Mouse (Mus musculus) intestine, postnatal 0 days (tissue): ENCODE data around the gene Litaf. TPM values are rescaled to one million over a fixed set of nuclear protein-coding genes. Genes with fewer than 3 reads are reported as not detected.

Source experiments
- ATAC-seq: fragments of 200-750 bp; cut with Nextera tagmentation; 2 replicates; pipeline ENCODE4 v1.8.0; 2017; ENCODE audit warnings: mild to moderate bottlenecking, moderate TSS enrichment, moderate library complexity
- H3K27ac ChIP-seq: fragments of 300-500 bp; sonication (generic); 2 replicates; pipeline ENCODE4 v1.5.1; 2014; ENCODE audit warnings: mild to moderate bottlenecking, low read depth, low read length, moderate library complexity
- H3K27me3 ChIP-seq: fragments of 300-500 bp; sonication (generic); replicated peaks from 2 replicates; pipeline ENCODE4 v1.6.1; 2014; ENCODE audit warnings: low read length, mixed read lengths; ENCODE audit not compliant: control insufficient read depth, insufficient read depth
- H3K36me3 ChIP-seq: fragments of 300-500 bp; sonication (generic); 2 replicates; pipeline ENCODE4 v1.6.1; 2014; ENCODE audit warnings: mild to moderate bottlenecking, moderate library complexity; ENCODE audit not compliant: control insufficient read depth, insufficient read depth
- H3K4me1 ChIP-seq: fragments of 300-500 bp; sonication (generic); replicated peaks from 2 replicates; pipeline ENCODE4 v1.6.1; 2014; ENCODE audit warnings: antibody characterized with exemption, low read length, mixed read lengths; ENCODE audit not compliant: control insufficient read depth, insufficient read depth
- H3K4me2 ChIP-seq: fragments of 300-500 bp; sonication (generic); replicated peaks from 2 replicates; pipeline ENCODE4 v1.6.1; 2014; ENCODE audit warnings: low read depth, mild to moderate bottlenecking, moderate library complexity
- H3K4me3 ChIP-seq: fragments of 300-500 bp; sonication (generic); 2 replicates; pipeline ENCODE4 v1.5.1; 2014; ENCODE audit warnings: low read depth, low read length
- H3K9ac ChIP-seq: fragments of 300-500 bp; sonication (generic); 2 replicates; pipeline ENCODE4 v1.6.1; 2014; ENCODE audit warnings: mild to moderate bottlenecking, low read depth, low read length
- H3K9me3 ChIP-seq: fragments of 300-500 bp; sonication (generic); 2 replicates; pipeline ENCODE4 v1.6.1; 2016; ENCODE audit warnings: mixed run types; ENCODE audit not compliant: control insufficient read depth
- CTCF ChIP-seq: sonication (generic); IDR thresholded peaks from 2 replicates; pipeline ENCODE4 v1.5.1; 2016; ENCODE audit warnings: low read depth, mild to moderate bottlenecking, control low read depth, antibody characterized with exemption, moderate library complexity
- WGBS: fragments of 180-500 bp; shearing (Covaris S2); extraction: QIAGEN DNeasy Blood & Tissue Kit; methylation state at CpG from one replicate; pipeline ENCODE4 v1.1.7; 2014; 5-methylcytosine and 5-hydroxymethylcytosine counted together
- polyA plus RNA-seq: library from polyadenylated mRNA; unstranded; fragments of >200 nt; fragmentation: Nextera tagmentation; extraction: Ambion mirVana; gene quantifications from 2 replicates; pipeline ENCODE4 v1.2.1, GENCODE M21; 2015

The Litaf gene
- polyA plus RNA-seq, 1 experiment from 2014 or later: 168 TPM

DNA sequence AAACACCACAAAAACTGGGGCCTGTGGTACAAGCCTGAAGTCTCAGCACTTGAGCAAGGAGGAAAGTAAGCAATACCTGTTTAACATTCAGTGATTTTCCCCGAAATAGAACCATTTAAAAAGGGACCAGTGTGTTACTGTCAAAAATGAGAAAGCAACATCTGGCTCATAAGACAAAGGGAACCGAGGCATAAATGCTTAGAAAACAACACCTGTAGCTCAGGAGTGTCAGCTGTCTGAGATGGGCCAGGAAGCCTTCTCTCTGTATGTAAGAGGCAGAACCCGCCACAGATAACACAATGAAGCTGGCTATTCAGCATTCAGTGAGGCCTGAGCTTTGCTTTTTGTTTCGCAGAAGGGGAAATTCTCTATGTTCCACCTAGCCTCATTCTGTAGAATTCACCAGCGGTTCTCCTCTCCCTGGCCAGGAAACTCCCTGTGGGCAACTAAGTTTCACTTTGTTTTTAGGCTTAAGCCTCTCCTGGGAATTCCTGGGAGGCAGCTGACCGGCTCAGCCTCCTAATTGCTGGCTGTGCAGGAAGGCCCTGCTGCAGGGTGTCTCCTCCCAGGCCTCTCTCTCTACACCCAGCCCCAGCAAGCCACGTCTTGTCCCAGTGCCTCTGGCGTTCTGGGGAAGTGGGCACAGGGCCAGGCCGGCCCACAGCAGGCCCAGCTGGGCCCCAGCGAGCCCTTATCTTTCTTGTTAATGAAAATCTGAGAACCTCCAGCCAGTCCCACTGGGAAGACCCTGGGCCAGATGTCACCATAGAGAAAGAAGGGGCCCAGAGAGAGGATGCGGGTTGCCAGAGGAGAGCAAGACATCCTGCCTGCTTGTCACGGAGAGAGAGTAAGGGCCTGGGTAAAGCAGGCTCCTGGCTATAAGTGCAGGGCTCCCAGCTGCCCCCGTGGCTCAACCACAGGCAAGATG, 2.9 kb downstream of the Litaf start:
- no peak for ATAC-seq
- peak overlapping the region; percentile 68 for H3K27ac ChIP-seq
- peaks cover 3% of the 10 kb centered on the region for H3K4me1 ChIP-seq
- H3K36me3 ChIP-seq: no peaks in the 10 kb centered on the region
- 0 out of 2 replicates have a peak overlapping the region, but pooled peaks have one; percentile 17 for H3K4me2 ChIP-seq
- no peaks in the 10 kb centered on the region for H3K9me3 ChIP-seq
- 36% methylated on average over 13 of the region's 13 CpGs for WGBS
- no peaks in the 10 kb centered on the region for H3K27me3 ChIP-seq
- H3K9ac ChIP-seq: peak overlapping the region; percentile 26; the same call in 1 of the 2 replicates
- no peak overlapping the region for H3K4me3 ChIP-seq
- TF ChIP-seq CTCF: no peak

DNA sequence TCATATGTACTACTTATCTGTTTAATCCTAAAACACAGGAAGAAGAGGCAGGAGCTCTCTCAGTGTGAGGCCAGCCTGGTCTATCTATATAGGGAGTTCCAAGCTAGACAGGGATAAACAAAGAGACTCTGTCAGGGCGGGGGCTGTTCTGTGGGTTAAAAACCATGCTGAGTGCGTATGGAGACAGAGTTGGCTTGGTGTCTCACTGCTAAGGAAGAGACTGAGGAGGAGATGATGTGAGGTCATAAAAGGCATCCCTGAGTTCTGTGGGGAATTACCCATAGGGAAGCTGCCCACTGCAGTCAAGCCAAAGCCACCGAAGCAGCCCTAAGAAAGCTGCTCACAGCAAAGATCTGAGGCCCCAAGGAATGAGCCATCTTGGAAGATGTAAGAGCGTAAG, 5.3 kb downstream of the Litaf start, which contains the start of gene Snn:
Snn (plus strand) TSS at position 301 of the 400 bp plus-strand sequence.
- Histone ChIP-seq H3K4me2 (no peak within 1 kb of the TSS), H3K27ac (no peak within 1 kb of the TSS), H3K36me3 (no peaks in the 10 kb centered on the region), H3K4me3 (no peak within 1 kb of the TSS), H3K9me3 (no peaks in the 10 kb centered on the region), H3K27me3 (no peaks in the 10 kb centered on the region), H3K4me1 (peaks cover 1% of the 10 kb centered on the region), H3K9ac (no peak within 1 kb of the TSS)
- ATAC-seq: no peak
- no peak for TF ChIP-seq CTCF
- 87% methylated on average over 4 of the region's 4 CpGs for WGBS

DNA sequence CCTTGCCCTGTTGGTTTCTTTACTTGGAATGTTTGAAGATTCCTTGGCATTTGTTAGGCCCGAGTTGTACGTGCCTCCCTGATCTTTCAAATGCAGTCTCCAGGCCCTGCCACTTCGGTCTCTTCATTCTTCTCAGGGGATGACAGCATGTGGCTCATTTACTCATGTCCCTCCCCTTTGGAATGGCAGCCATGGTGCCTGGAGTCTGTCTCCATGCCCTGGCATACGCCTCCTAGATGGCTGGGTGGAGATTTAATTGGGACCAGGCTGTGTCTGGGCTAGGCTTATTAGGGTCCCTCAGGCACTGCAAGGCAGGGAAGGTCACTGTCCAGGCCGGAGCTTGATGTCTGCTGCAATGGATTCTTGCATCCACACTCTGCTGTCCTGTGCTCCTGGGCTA, 10.0 kb downstream of the Litaf start:
- Histone ChIP-seq H3K9me3 (no peaks in the 10 kb centered on the region), H3K27ac (no peak overlapping the region), H3K4me2 (no peak overlapping the region), H3K4me3 (no peak overlapping the region), H3K27me3 (no peaks in the 10 kb centered on the region), H3K9ac (no peak overlapping the region), H3K4me1 (no peaks in the 10 kb centered on the region), H3K36me3 (no peaks in the 10 kb centered on the region)
- WGBS: 86% methylated on average over 5 of the region's 5 CpGs
- no peak for TF ChIP-seq CTCF
- ATAC-seq: no peak

DNA sequence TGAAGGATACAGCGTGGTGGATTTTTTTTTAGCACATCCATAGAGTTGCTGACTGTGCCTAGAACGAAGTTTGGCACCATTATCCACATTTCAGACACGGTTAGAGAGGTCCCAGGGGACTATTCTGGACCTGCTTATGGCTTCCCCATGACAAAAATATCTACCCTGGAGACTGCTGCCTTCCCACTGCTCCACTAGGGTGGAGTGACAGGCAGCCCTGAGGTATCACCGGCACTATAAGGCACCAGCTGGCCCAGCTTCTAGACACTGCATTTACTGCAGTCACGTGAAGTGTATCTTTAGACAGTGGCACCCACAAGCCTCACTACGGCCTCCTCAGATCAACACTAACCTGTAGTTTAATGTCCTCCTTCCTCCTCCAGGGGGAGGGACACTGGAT, 11.1 kb downstream of the Litaf start:
- H3K4me2 ChIP-seq: no peak overlapping the region
- H3K27me3 ChIP-seq: no peaks in the 10 kb centered on the region
- TF ChIP-seq CTCF: no peak
- H3K9ac ChIP-seq: no peak overlapping the region
- WGBS: 81% methylated on average over 6 of the region's 6 CpGs
- H3K27ac ChIP-seq: no peak overlapping the region
- ATAC-seq: no peak
- H3K9me3 ChIP-seq: no peaks in the 10 kb centered on the region
- no peaks in the 10 kb centered on the region for H3K4me1 ChIP-seq
- no peaks in the 10 kb centered on the region for H3K36me3 ChIP-seq
- no peak overlapping the region for H3K4me3 ChIP-seq

DNA sequence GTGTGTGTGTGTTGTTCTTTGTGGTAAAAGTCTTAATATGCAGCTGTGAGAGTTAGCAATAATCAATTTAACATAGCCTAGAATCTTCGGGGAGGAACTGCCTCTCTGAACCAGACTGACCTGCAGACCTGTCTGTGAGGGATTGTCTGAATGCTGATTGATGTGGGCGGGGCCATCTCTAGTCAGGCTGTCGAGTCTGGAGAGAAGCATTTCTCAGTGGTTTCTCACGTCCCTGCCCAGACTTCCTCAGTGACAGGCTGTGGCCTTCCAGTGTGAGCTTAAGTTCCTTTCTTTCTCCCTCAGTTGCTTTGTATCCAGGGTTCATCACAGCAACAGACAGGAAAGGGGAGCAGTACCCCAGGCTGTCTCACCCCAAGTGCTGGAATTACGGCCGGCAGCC, 11.5 kb downstream of the Litaf start:
- no peak overlapping the region for H3K4me2 ChIP-seq
- no peak overlapping the region for H3K4me3 ChIP-seq
- H3K9me3 ChIP-seq: no peaks in the 10 kb centered on the region
- ATAC-seq: no peak
- H3K27ac ChIP-seq: no peak overlapping the region
- H3K9ac ChIP-seq: no peak overlapping the region
- no peaks in the 10 kb centered on the region for H3K36me3 ChIP-seq
- no peaks in the 10 kb centered on the region for H3K4me1 ChIP-seq
- WGBS: 59% methylated on average over 6 of the region's 6 CpGs
- H3K27me3 ChIP-seq: no peaks in the 10 kb centered on the region
- TF ChIP-seq CTCF: no peak

DNA sequence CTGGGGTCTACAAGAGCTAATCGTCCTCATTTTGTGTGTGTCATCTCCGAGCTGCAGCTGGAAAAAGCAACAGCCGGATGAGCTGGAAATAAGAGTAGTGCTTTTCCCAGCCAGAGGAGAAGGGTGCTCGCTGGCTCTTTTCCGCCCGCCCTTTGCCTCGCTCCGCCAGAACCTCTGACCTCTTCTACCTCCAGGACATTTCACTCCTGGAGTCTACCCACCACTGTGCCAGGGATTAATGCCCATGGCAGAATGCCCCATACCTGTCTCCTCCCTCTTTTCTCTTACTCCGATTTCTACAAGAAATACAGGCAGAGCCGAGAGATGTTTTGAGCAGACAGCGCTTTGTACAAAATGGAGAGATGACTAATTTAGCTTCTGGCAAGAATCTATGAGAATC, 14.8 kb downstream of the Litaf start:
- Histone ChIP-seq H3K9ac (no peak overlapping the region), H3K36me3 (no peaks in the 10 kb centered on the region), H3K9me3 (no peaks in the 10 kb centered on the region), H3K4me1 (no peaks in the 10 kb centered on the region), H3K27me3 (no peaks in the 10 kb centered on the region), H3K4me3 (no peak overlapping the region), H3K27ac (no peak overlapping the region), H3K4me2 (no peak overlapping the region)
- WGBS: 90% methylated on average over 11 of the region's 11 CpGs
- no peak for ATAC-seq
- TF ChIP-seq CTCF: no peak
